Mouse (Mus musculus) layer of hippocampus, postnatal 14 days (tissue): ENCODE data around the gene Hrasls5. TPM values are rescaled to one million over a fixed set of nuclear protein-coding genes. Genes with fewer than 3 reads are reported as not detected.
A peak's percentile ranks its signal among the peaks of the same experiment; 100 is the strongest.

Experiments
- DNase-seq, 2 experiments: peaks; one replicate each; pipeline ENCODE4 v3.0.0; 2021 to 2022; ENCODE audit warnings: low spot score in 2 of 2, mixed read lengths in 1 of 2
- total RNA-seq, 2 experiments: library from RNA; stranded (reverse); gene quantifications; 2 replicates each; pipeline ENCODE4 v1.2.3; 2021

The Hrasls5 gene
- total RNA-seq, 2 experiments from 2014 or later, result not detected

GRCm38 (mm10) chr19:7606801-7607689 is 5.3 kb upstream of the Hrasls5 start, which contains the start of gene Lgals12:
TSS of gene Lgals12 (minus strand) at chr19:7607193.
- peak in 1 of 2 experiments; percentile 49 for DNase-seq

- no peak for DNase-seq
Observed at GRCm38 (mm10) chr19:7607690-7608201, 4.6 kb upstream of the Hrasls5 start.

- DNase-seq, result no peak
Observed at GRCm38 (mm10) chr19:7613151-7613550, 810 bp downstream of the Hrasls5 start.

GRCm38 (mm10) chr19:7616231-7616930 is 4.0 kb downstream of the Hrasls5 start:
- no peak for DNase-seq

GRCm38 (mm10) chr19:7617085-7617484 is 4.7 kb downstream of the Hrasls5 start:
- no peak for DNase-seq

GRCm38 (mm10) chr19:7617696-7618095 is 5.4 kb downstream of the Hrasls5 start:
- DNase-seq, result peak; percentile 54 to 77

GRCm38 (mm10) chr19:7633021-7633420 is 20.7 kb downstream of the Hrasls5 start:
- DNase-seq, result no peak

GRCm38 (mm10) chr19:7633786-7634185 is 21.4 kb downstream of the Hrasls5 start:
- no peak for DNase-seq

- DNase-seq, result no peak
Observed at GRCm38 (mm10) chr19:7648913-7649666, 36.7 kb downstream of the Hrasls5 start.

GRCm38 (mm10) chr19:7672033-7672432 is 59.7 kb downstream of the Hrasls5 start:
- no peak for DNase-seq

GRCm38 (mm10) chr19:7687988-7688387 is 75.6 kb downstream of the Hrasls5 start:
- DNase-seq, result no peak

Other genes starting within 250 kb of the Hrasls5 start
- 10 to 100 TPM; 32.8 to 33.9 TPM for gene Spindoc, start 229.5 kb upstream of the Hrasls5 start, total RNA-seq
- gene 2700081O15Rik, start 194.9 kb upstream of the Hrasls5 start, total RNA-seq, result 10 to 100 TPM; 57.8 to 64.3 TPM
- 100 to 1,000 TPM; 850 to 871 TPM for gene Rtn3, start 129.3 kb upstream of the Hrasls5 start, total RNA-seq
- gene Atl3, start 118.5 kb upstream of the Hrasls5 start, total RNA-seq, result 10 to 100 TPM; 20.8 to 20.9 TPM
- gene Pla2g16, start 55.1 kb upstream of the Hrasls5 start, total RNA-seq, result 10 to 100 TPM; 13.0 to 14.9 TPM
- gene Lgals12, start 5.3 kb upstream of the Hrasls5 start, total RNA-seq, result under 1 TPM; 0.21 to 0.31 TPM
- not detected for gene Slc22a19, start 98.8 kb downstream of the Hrasls5 start, total RNA-seq
- gene Slc22a26, start 190.1 kb downstream of the Hrasls5 start, total RNA-seq, result not detected